Mouse (Mus musculus) liver, adult 2 months (tissue): Measurements from ENCODE around the gene Gzf1. TPM values are rescaled to one million over a fixed set of nuclear protein-coding genes. Genes with fewer than 3 reads are reported as not detected.
A peak's percentile ranks its signal among the peaks of the same experiment; 100 is the strongest.

Source experiments
- DNase-seq: peaks from one replicate; pipeline ENCODE4 v3.0.0-alpha.2; 2011; ENCODE audit warnings: low read depth, low spot score; ENCODE audit errors: extremely low read depth
- H3K27ac ChIP-seq: fragments of 200-500 bp; replicated peaks from 2 replicates; pipeline ENCODE4 v1.5.1; 2012; ENCODE audit warnings: low read depth, mild to moderate bottlenecking, control low read depth, inconsistent platforms, low read length; ENCODE audit not compliant: insufficient read depth
- H3K27me3 ChIP-seq: fragments of 200-500 bp; 2 replicates; pipeline ENCODE4 v1.6.1; 2012; ENCODE audit warnings: mild to moderate bottlenecking, moderate library complexity, low read length, inconsistent platforms; ENCODE audit not compliant: control insufficient read depth, insufficient read depth
- H3K36me3 ChIP-seq: fragments of 200-500 bp; 2 replicates; pipeline ENCODE4 v1.6.1; 2012; ENCODE audit warnings: low read length, inconsistent platforms; ENCODE audit not compliant: control insufficient read depth, insufficient read depth
- H3K4me1 ChIP-seq: fragments of 200-500 bp; 2 replicates; pipeline ENCODE4 v1.6.1; 2011; ENCODE audit warnings: low read length; ENCODE audit not compliant: control insufficient read depth, insufficient read depth
- H3K4me3 ChIP-seq: fragments of 200-500 bp; 2 replicates; pipeline ENCODE4 v1.5.1; 2011; ENCODE audit warnings: low read depth, mild to moderate bottlenecking, control low read depth, low read length, moderate library complexity; ENCODE audit not compliant: insufficient read depth
- H3K79me2 ChIP-seq: fragments of 200-500 bp; 2 replicates; pipeline ENCODE4 v1.6.1; 2012; ENCODE audit warnings: inconsistent platforms, mild to moderate bottlenecking, low read length, moderate library complexity; ENCODE audit not compliant: control insufficient read depth, insufficient read depth
- H3K9ac ChIP-seq: fragments of 200-500 bp; 2 replicates; pipeline ENCODE4 v1.6.1; 2012; ENCODE audit warnings: low read depth, mild to moderate bottlenecking, control low read depth, inconsistent platforms, low read length
- CTCF ChIP-seq: fragments of 200-500 bp; IDR thresholded peaks from 2 replicates; pipeline ENCODE4 v1.5.1; 2011; ENCODE audit warnings: low read depth, low read length, control low read depth
- POLR2A ChIP-seq: fragments of 200-500 bp; IDR thresholded peaks from 2 replicates; pipeline ENCODE4 v1.6.1; 2011; ENCODE audit warnings: low read length, control low read depth; ENCODE audit not compliant: insufficient read depth; ENCODE audit errors: extremely low read depth
- WGBS: fragments of 180-500 bp; shearing (Covaris S2); methylation state at CpG from one replicate; pipeline ENCODE4 v1.1.7; 2018; 5-methylcytosine and 5-hydroxymethylcytosine counted together
- polyA plus RNA-seq: library from polyadenylated mRNA; depleted of rRNA; stranded (reverse); fragments of >200 nt; gene quantifications from 2 replicates; pipeline ENCODE4 v1.2.3, GENCODE M21; 2012
- total RNA-seq: library from RNA; depleted of rRNA; stranded (reverse); fragments of >200 nt; gene quantifications from 2 replicates; pipeline ENCODE4 v1.2.3, GENCODE M21; 2014

Gene Gzf1
- total and polyA plus RNA-seq, 2 experiments = 13.9 to 49.8 TPM

- DNase-seq = peak; percentile 96
- Histone ChIP-seq H3K36me3 (peaks cover 11% of the 10 kb centered on the region), H3K9ac (peak overlapping the region; percentile 70), H3K27me3 (no peaks in the 10 kb centered on the region), H3K27ac (peak overlapping the region; percentile 93), H3K4me3 (peak overlapping the region; percentile 54), H3K79me2 (peaks cover 22% of the 10 kb centered on the region; the same call in 1 of the 2 replicates), H3K4me1 (peaks cover 24% of the 10 kb centered on the region)
- 3% methylated on average over 9 of the region's 9 CpGs for WGBS
- TF ChIP-seq CTCF (no peak), POLR2A (peak; percentile 66; the same call in 1 of the 2 replicates)
Measured at GRCm38 (mm10) chr2:148679346-148679745, 1.5 kb upstream of the Gzf1 start.

GRCm38 (mm10) chr2:148681461-148681891, 653 bp downstream of the Gzf1 start:
- no peak for TF ChIP-seq POLR2A
- peak; percentile 60 for TF ChIP-seq CTCF
- Histone ChIP-seq H3K79me2 (peaks cover 24% of the 10 kb centered on the region; the same call in 1 of the 2 replicates), H3K27me3 (no peaks in the 10 kb centered on the region), H3K9ac (peak overlapping the region; percentile 95), H3K36me3 (peaks cover 20% of the 10 kb centered on the region), H3K27ac (peak overlapping the region; percentile 85), H3K4me3 (peak overlapping the region; percentile 80), H3K4me1 (peaks cover 39% of the 10 kb centered on the region)
- under 1% methylated on average over 17 of the region's 17 CpGs for WGBS
- DNase-seq = peak; percentile 37

- Histone ChIP-seq H3K79me2 (peaks cover 24% of the 10 kb centered on the region; the same call in 1 of the 2 replicates), H3K27me3 (no peaks in the 10 kb centered on the region), H3K4me3 (no peak overlapping the region), H3K9ac (no peak overlapping the region), H3K27ac (no peak overlapping the region), H3K36me3 (peaks cover 19% of the 10 kb centered on the region), H3K4me1 (peaks cover 40% of the 10 kb centered on the region)
- TF ChIP-seq POLR2A = no peak
- TF ChIP-seq CTCF = no peak
- 86% methylated on average over 1 of the region's 1 CpGs for WGBS
- DNase-seq = no peak
Measured at GRCm38 (mm10) chr2:148683031-148683430, 2.2 kb downstream of the Gzf1 start.

GRCm38 (mm10) chr2:148684972-148685371, 4.1 kb downstream of the Gzf1 start:
- no peaks in the 10 kb centered on the region for H3K27me3 ChIP-seq
- H3K36me3 ChIP-seq = peaks cover 21% of the 10 kb centered on the region
- no peak for TF ChIP-seq CTCF
- TF ChIP-seq POLR2A = no peak
- peaks cover 48% of the 10 kb centered on the region for H3K4me1 ChIP-seq
- H3K79me2 ChIP-seq = peaks cover 24% of the 10 kb centered on the region; the same call in 1 of the 2 replicates
- no peak overlapping the region for H3K4me3 ChIP-seq
- no peak for DNase-seq
- H3K9ac ChIP-seq = no peak overlapping the region
- WGBS = 67% methylated on average over 2 of the region's 2 CpGs
- peak overlapping the region; percentile 69 for H3K27ac ChIP-seq

- peaks cover 24% of the 10 kb centered on the region; the same call in 1 of the 2 replicates for H3K79me2 ChIP-seq
- no peaks in the 10 kb centered on the region for H3K27me3 ChIP-seq
- peaks cover 52% of the 10 kb centered on the region for H3K4me1 ChIP-seq
- peak; percentile 93 for DNase-seq
- H3K9ac ChIP-seq = no peak overlapping the region
- WGBS = 26% methylated on average over 3 of the region's 3 CpGs
- peak overlapping the region; percentile 69 for H3K27ac ChIP-seq
- TF ChIP-seq CTCF (no peak), POLR2A (no peak)
- H3K4me3 ChIP-seq = no peak overlapping the region
- H3K36me3 ChIP-seq = peaks cover 23% of the 10 kb centered on the region
Measured at GRCm38 (mm10) chr2:148685709-148686108, 4.9 kb downstream of the Gzf1 start.

- WGBS = 23% methylated on average over 1 of the region's 1 CpGs
- H3K9ac ChIP-seq = no peak overlapping the region
- H3K4me3 ChIP-seq = no peak overlapping the region
- H3K79me2 ChIP-seq = peaks cover 17% of the 10 kb centered on the region; the same call in 1 of the 2 replicates
- peaks cover 35% of the 10 kb centered on the region for H3K36me3 ChIP-seq
- peaks cover 56% of the 10 kb centered on the region for H3K4me1 ChIP-seq
- DNase-seq = peak; percentile 45
- H3K27me3 ChIP-seq = no peaks in the 10 kb centered on the region
- H3K27ac ChIP-seq = peak overlapping the region; percentile 89
- TF ChIP-seq POLR2A = no peak
- TF ChIP-seq CTCF = no peak
Measured at GRCm38 (mm10) chr2:148686862-148687261, 6.0 kb downstream of the Gzf1 start.
